Mouse (Mus musculus): ENCODE measurements around the gene Teddm1a.

Gene Teddm1a

GRCm38 (mm10) chr1:153903006-153903405, 11.5 kb downstream of the Teddm1a start:
- in situ Hi-C loops (cut with MboI, MseI): loop anchor here (10.0 to 25.0 kb wide), 2 partner anchors 998 to 1234 kb away; partner anchors contain the start of genes Mr1 and Smg7

GRCm38 (mm10) chr1:153904236-153904635, 12.7 kb downstream of the Teddm1a start:
- in situ Hi-C loops (cut with MboI, MseI): loop anchor here (10.0 to 25.0 kb wide), 2 partner anchors 999 to 1233 kb away; partner anchors contain the start of genes Mr1 and Smg7

- in situ Hi-C loops (cut with MboI, MseI): loop anchor here (10.0 to 25.0 kb wide), 2 partner anchors 1001 to 1231 kb away; partner anchors contain the start of genes Mr1 and Smg7
These were observed 14.3 kb downstream of the Teddm1a start for GRCm38 (mm10) chr1:153905884-153906283.

- in situ Hi-C loops (cut with MboI, MseI): loop anchor here (10.0 to 25.0 kb wide), 2 partner anchors 1003 to 1229 kb away; partner anchors contain the start of genes Mr1 and Smg7
These were observed 16.7 kb downstream of the Teddm1a start for GRCm38 (mm10) chr1:153908208-153908607.

GRCm38 (mm10) chr1:153908741-153909140, 17.2 kb downstream of the Teddm1a start:
- in situ Hi-C loops (cut with MboI, MseI): loop anchor here (10.0 to 25.0 kb wide), 2 partner anchors 1004 to 1229 kb away; partner anchors contain the start of genes Mr1 and Smg7

- in situ Hi-C loops (cut with MboI, MseI): loop anchor here (10.0 to 25.0 kb wide), 2 partner anchors 1005 to 1228 kb away; partner anchors contain the start of genes Mr1 and Smg7
These were observed 17.8 kb downstream of the Teddm1a start for GRCm38 (mm10) chr1:153909213-153909962.

GRCm38 (mm10) chr1:153909963-153910291, 18.4 kb downstream of the Teddm1a start:
- in situ Hi-C loops (cut with MboI, MseI): loop anchor here (10.0 to 25.0 kb wide), 2 partner anchors 1005 to 1227 kb away; partner anchors contain the start of genes Mr1 and Smg7

- in situ Hi-C loops (cut with MboI, MseI): loop anchor here (25.0 kb wide), 1 partner anchor 1227 kb away; the partner anchor contains the start of gene Mr1
These were observed 18.9 kb downstream of the Teddm1a start for GRCm38 (mm10) chr1:153910423-153910822.

- in situ Hi-C loops (cut with MboI, MseI): loop anchor here (25.0 kb wide), 1 partner anchor 1226 kb away; the partner anchor contains the start of gene Mr1
These were observed 19.8 kb downstream of the Teddm1a start for GRCm38 (mm10) chr1:153911276-153911795.

- in situ Hi-C loops (cut with MboI, MseI): loop anchor here (25.0 kb wide), 1 partner anchor 1223 kb away; the partner anchor contains the start of gene Mr1
These were observed 22.3 kb downstream of the Teddm1a start for GRCm38 (mm10) chr1:153913869-153914268.

GRCm38 (mm10) chr1:153918521-153919206, 27.1 kb downstream of the Teddm1a start:
- in situ Hi-C loops (cut with MboI, MseI): loop anchor here (25.0 kb wide), 1 partner anchor 1219 kb away; the partner anchor contains the start of gene Mr1

GRCm38 (mm10) chr1:153921642-153922041, 30.1 kb downstream of the Teddm1a start:
- in situ Hi-C loops (cut with MboI, MseI): loop anchor here (25.0 kb wide), 1 partner anchor 1216 kb away; the partner anchor contains the start of gene Mr1

- in situ Hi-C loops (cut with MboI, MseI): loop anchor here (25.0 kb wide), 1 partner anchor 1215 kb away; the partner anchor contains the start of gene Mr1
These were observed 31.1 kb downstream of the Teddm1a start for GRCm38 (mm10) chr1:153922571-153923021.

GRCm38 (mm10) chr1:153924395-153925385, 33.1 kb downstream of the Teddm1a start:
- in situ Hi-C loops (cut with MboI, MseI): loop anchor here (25.0 kb wide), 1 partner anchor 1213 kb away; the partner anchor contains the start of gene Mr1

GRCm38 (mm10) chr1:153930431-153930830, 38.9 kb downstream of the Teddm1a start:
- in situ Hi-C loops (cut with MboI, MseI): no loop called here

GRCm38 (mm10) chr1:153933772-153934171, 42.2 kb downstream of the Teddm1a start:
- in situ Hi-C loops (cut with MboI, MseI): no loop called here

GRCm38 (mm10) chr1:153935844-153936380, 44.4 kb downstream of the Teddm1a start:
- in situ Hi-C loops (cut with MboI, MseI): no loop called here

- in situ Hi-C loops (cut with MboI, MseI): no loop called here
These were observed 45.5 kb downstream of the Teddm1a start for GRCm38 (mm10) chr1:153937025-153937424.

- in situ Hi-C loops (cut with MboI, MseI): no loop called here
These were observed 49.4 kb downstream of the Teddm1a start for GRCm38 (mm10) chr1:153940986-153941385.
